Comparison of ENCODE assay signal across 18 mouse cellular contexts in genomic region chr2:59936296-59936695, GRCm38 (mm10). TPM values are rescaled to one million over a fixed set of nuclear protein-coding genes. Genes with fewer than 3 reads are reported as not detected.
DNase-seq lines count a peak whose midpoint lies in the region; ATAC-seq and TF ChIP-seq lines count a peak whose summit lies in the region.
"Had no signal": no experiment of that assay in that cellular context is flagged by ENCODE, and none has a peak within 500 bp of the region (broad histone marks: within the 10 kb centered on the region; RNA-seq: fewer than 3 reads in every experiment).

No protein-coding gene starts in this region.

- H3K27ac ChIP-seq in heart, embryonic 10.5 days = 0 out of 2 replicates have a peak overlapping the region, but pooled peaks have one; percentile 22
- H3K27ac ChIP-seq in neural tube, embryonic 15.5 days (replicated peaks) = no peak overlapping the region
- H3K27ac ChIP-seq in hindbrain, postnatal 0 days = no peak overlapping the region
- no peak overlapping the region for H3K27ac ChIP-seq in intestine, embryonic 16.5 days (ENCODE audit: low read length)

- ATAC-seq in neural tube, embryonic 15.5 days (ENCODE audit: low FRiP score) = no peak
- no peak for ATAC-seq in hindbrain, postnatal 0 days
- no peak for ATAC-seq in intestine, embryonic 16.5 days
- ATAC-seq: forebrain, embryonic 16.5 days had no signal

- H3K4me3 ChIP-seq in heart, embryonic 10.5 days = no peak overlapping the region
- no peak overlapping the region for H3K4me3 ChIP-seq in neural tube, embryonic 15.5 days (replicated peaks)
- H3K4me3 ChIP-seq in hindbrain, postnatal 0 days (ENCODE audit: low read length) = no peak overlapping the region
- no peak overlapping the region for H3K4me3 ChIP-seq in intestine, embryonic 16.5 days (ENCODE audit: low read length)
- H3K4me3 ChIP-seq: erythroblast, embryonic 14.5 days had no signal

- H3K4me1 ChIP-seq in heart, embryonic 10.5 days = peaks cover 6% of the 10 kb centered on the region
- H3K4me1 ChIP-seq in neural tube, embryonic 15.5 days = no peaks in the 10 kb centered on the region
- H3K4me1 ChIP-seq in hindbrain, postnatal 0 days (ENCODE audit: insufficient read depth, low read length) = no peaks in the 10 kb centered on the region
- H3K4me1 ChIP-seq in intestine, embryonic 16.5 days (ENCODE audit: control insufficient read depth, insufficient read depth, low read length) = no peaks in the 10 kb centered on the region

- no peak for DNase-seq in heart, embryonic 10.5 days (ENCODE audit: low spot score)
- DNase-seq in heart, adult 18-20 months = no peak
- peak; percentile 38 for DNase-seq in neural tube, embryonic 10.5 days (ENCODE audit: extremely low spot score, low spot score)
- peak; percentile 10 for DNase-seq in hindbrain, postnatal 0 days (ENCODE audit: low spot score)
- DNase-seq in cerebellum, postnatal 25 days = no peak
- DNase-seq in lung, postnatal 10 days = no peak
- DNase-seq: adrenal gland, postnatal 14 days; cerebellum, postnatal 36 days; gastrocnemius, postnatal 36 days; heart, postnatal 10 days; kidney, adult 18-20 months; kidney, postnatal 4 days had no signal

- no peak overlapping the region for H3K9ac ChIP-seq in neural tube, embryonic 15.5 days (replicated peaks)
- H3K9ac ChIP-seq in hindbrain, postnatal 0 days (replicated peaks; ENCODE audit: low read length) = no peak overlapping the region
- H3K9ac ChIP-seq in intestine, embryonic 16.5 days (ENCODE audit: low read depth, low read length) = no peak overlapping the region

- H3K4me2 ChIP-seq in neural tube, embryonic 15.5 days = no peak overlapping the region
- H3K4me2 ChIP-seq in hindbrain, postnatal 0 days (ENCODE audit: low read depth, low read length) = no peak overlapping the region
- no peak overlapping the region for H3K4me2 ChIP-seq in intestine, embryonic 16.5 days (ENCODE audit: low read depth, low read length)
- H3K4me2 ChIP-seq: liver, embryonic 11.5 days; midbrain, embryonic 11.5 days had no signal

- peaks cover 36% of the 10 kb centered on the region for H3K36me3 ChIP-seq in heart, embryonic 10.5 days
- peaks cover 11% of the 10 kb centered on the region for H3K36me3 ChIP-seq in neural tube, embryonic 15.5 days
- no peaks in the 10 kb centered on the region; the same call in 1 of the 2 replicates for H3K36me3 ChIP-seq in hindbrain, postnatal 0 days (ENCODE audit: insufficient read depth, low read length)
- H3K36me3 ChIP-seq in intestine, embryonic 16.5 days (ENCODE audit: control insufficient read depth, insufficient read depth, low read length) = no peaks in the 10 kb centered on the region

- WGBS in heart, embryonic 10.5 days = 35% methylated on average over 9 of the region's 9 CpGs
- WGBS in neural tube, embryonic 15.5 days = 18% methylated on average over 9 of the region's 9 CpGs
- WGBS in hindbrain, postnatal 0 days = 23% methylated on average over 9 of the region's 9 CpGs
- 22% methylated on average over 9 of the region's 9 CpGs for WGBS in intestine, embryonic 16.5 days

- no peak for TF ChIP-seq CTCF in hindbrain, postnatal 0 days (IDR thresholded peaks at IDR 0.05; ENCODE audit: low read depth)

- no peaks in the 10 kb centered on the region for H3K27me3 ChIP-seq in heart, embryonic 10.5 days (ENCODE audit: insufficient read depth, poor library complexity, severe bottlenecking)
- no peaks in the 10 kb centered on the region for H3K27me3 ChIP-seq in neural tube, embryonic 15.5 days (replicated peaks)
- no peaks in the 10 kb centered on the region for H3K27me3 ChIP-seq in hindbrain, postnatal 0 days (ENCODE audit: insufficient read depth, low read length)
- no peaks in the 10 kb centered on the region for H3K27me3 ChIP-seq in intestine, embryonic 16.5 days (replicated peaks; ENCODE audit: control insufficient read depth, insufficient read depth, low read length)

- no peaks in the 10 kb centered on the region for H3K9me3 ChIP-seq in heart, embryonic 10.5 days
- H3K9me3 ChIP-seq in neural tube, embryonic 15.5 days (replicated peaks) = no peaks in the 10 kb centered on the region
- no peaks in the 10 kb centered on the region for H3K9me3 ChIP-seq in hindbrain, postnatal 0 days (ENCODE audit: low read length)
- H3K9me3 ChIP-seq in intestine, embryonic 16.5 days (ENCODE audit: control insufficient read depth, low read length) = no peaks in the 10 kb centered on the region

RNA-seq across cellular contexts. Expression of gene Wdsub1, which starts 53.9 kb away (rescaled TPM):
- polyA plus RNA-seq in heart, embryonic 10.5 days (2016; fragmentation: Nextera tagmentation; extraction: Ambion mirVana) = 37.6 and 47.0 TPM in 2 replicates
- total RNA-seq in heart, adult 18-20 months (2021) = 10 to 100 TPM; 18.6 to 19.2 TPM
- 15.9 and 20.0 TPM in 2 replicates for polyA plus RNA-seq in neural tube, embryonic 15.5 days (2015; fragmentation: Nextera tagmentation; extraction: Ambion mirVana)
- 38.4 and 84.9 TPM in 2 replicates for total RNA-seq in hindbrain, postnatal 0 days (2014; rRNA removed)
- 23.0 and 24.1 TPM in 2 replicates for polyA plus RNA-seq in hindbrain, postnatal 0 days (2015; fragmentation: Nextera tagmentation; extraction: Ambion mirVana)
- polyA plus RNA-seq in intestine, embryonic 16.5 days (2015; fragmentation: Nextera tagmentation; extraction: Ambion mirVana) = 36.8 and 38.1 TPM in 2 replicates

Comparison
In these comparisons a context has a peak if more than half of its experiments do, and no peak if none do; other contexts are left out.
1. DNase-seq: peak in neural tube, embryonic 10.5 days (single experiment) and hindbrain, postnatal 0 days (single experiment); none in heart, embryonic 10.5 days (single experiment), heart, adult 18-20 months (0 of 2), cerebellum, postnatal 25 days (0 of 2) and lung, postnatal 10 days (single experiment).